Mouse (Mus musculus): ENCODE measurements around the gene Platr17. TPM values are rescaled to one million over a fixed set of nuclear protein-coding genes. Genes with fewer than 3 reads are reported as not detected.

Gene Platr17
- total RNA-seq, 2 experiments from 2014 or later, result not detected

DNA sequence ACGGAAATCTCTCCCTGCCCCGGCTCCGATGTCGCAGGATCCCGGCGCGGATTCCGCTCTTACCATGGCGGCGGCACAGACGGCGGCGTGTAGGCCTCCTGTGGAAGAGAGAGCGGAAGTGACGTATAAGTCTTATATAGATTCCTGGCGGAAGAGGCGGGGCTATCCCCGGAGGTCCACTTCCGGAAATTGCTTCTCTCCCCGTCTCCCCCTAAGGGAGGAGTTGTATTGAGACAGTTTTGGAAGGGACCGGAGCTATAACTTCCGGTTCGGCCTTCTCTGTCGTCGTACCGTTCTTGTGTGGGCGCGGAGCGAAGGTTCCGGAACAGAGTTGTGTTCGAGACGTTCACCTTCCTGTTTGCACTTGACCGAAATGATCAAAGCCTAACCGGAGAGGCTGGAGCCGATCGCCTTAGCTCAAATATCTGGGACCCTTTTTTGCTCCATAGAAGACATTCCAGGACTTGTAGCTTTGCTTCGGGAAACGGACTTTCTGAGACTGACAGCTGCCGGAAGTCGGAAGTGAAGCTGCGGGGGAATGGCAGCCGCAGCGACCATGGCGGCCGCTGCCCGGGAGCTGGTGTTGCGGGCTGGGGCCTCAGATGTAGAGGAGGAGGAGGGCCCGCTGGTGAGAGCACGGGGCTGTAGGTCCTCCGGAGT is 50.8 kb downstream of the Platr17 start, which contains the start of the genes Vps52 and Rps18:
Vps52 (plus strand) TSS at position 258 of the 660 bp plus-strand sequence.
Rps18 (minus strand) TSS at position 447 of the 660 bp plus-strand sequence.
- peak; percentile 70 for ATAC-seq (replicated peaks; ENCODE audit: low FRiP score, low TSS enrichment, poor library complexity, severe bottlenecking)

Other genes with a start within 250 kb of the Platr17 start
- gene Hnrnpm, start 218.3 kb upstream of the Platr17 start, total RNA-seq (2014; fragmentation: Nextera tagmentation), result 579 and 611 TPM in 2 replicates
- 338 and 437 TPM in 2 replicates for gene Hnrnpm, start 218.3 kb upstream of the Platr17 start, total RNA-seq (2017)
- gene March2, start 186.5 kb upstream of the Platr17 start, total RNA-seq (2014; fragmentation: Nextera tagmentation), result 53.7 and 55.5 TPM in 2 replicates
- gene March2, start 186.5 kb upstream of the Platr17 start, total RNA-seq (2017), result 33.4 and 48.1 TPM in 2 replicates
- 98.0 and 144 TPM in 2 replicates for gene Rab11b, start 144.6 kb upstream of the Platr17 start, total RNA-seq (2014; fragmentation: Nextera tagmentation)
- 27.5 and 33.0 TPM in 2 replicates for gene Rab11b, start 144.6 kb upstream of the Platr17 start, total RNA-seq (2017)
- gene Angptl4, start 123.3 kb upstream of the Platr17 start, total RNA-seq (2014; fragmentation: Nextera tagmentation), result 14.9 and 18.2 TPM in 2 replicates
- gene Angptl4, start 123.3 kb upstream of the Platr17 start, total RNA-seq (2017), result 13.0 and 17.1 TPM in 2 replicates
- gene Kank3, start 94.6 kb upstream of the Platr17 start, total RNA-seq (2014; fragmentation: Nextera tagmentation), result 12.0 and 19.7 TPM in 2 replicates
- 1.6 and 2.4 TPM in 2 replicates for gene Kank3, start 94.6 kb upstream of the Platr17 start, total RNA-seq (2017)
- gene Rps28, start 80.6 kb upstream of the Platr17 start, total RNA-seq (2014; fragmentation: Nextera tagmentation), result 3,294 and 3,898 TPM in 2 replicates
- 3,120 and 3,626 TPM in 2 replicates for gene Rps28, start 80.6 kb upstream of the Platr17 start, total RNA-seq (2017)
- 261 and 275 TPM in 2 replicates for gene Ndufa7, start 80.6 kb upstream of the Platr17 start, total RNA-seq (2014; fragmentation: Nextera tagmentation)
- 85.6 and 250 TPM in 2 replicates for gene Ndufa7, start 80.6 kb upstream of the Platr17 start, total RNA-seq (2017)
- 11.4 and 19.2 TPM in 2 replicates for gene Cd320, start 62.0 kb upstream of the Platr17 start, total RNA-seq (2014; fragmentation: Nextera tagmentation)
- gene Cd320, start 62.0 kb upstream of the Platr17 start, total RNA-seq (2017), result 14.1 and 19.6 TPM in 2 replicates
- gene Gm7029, start 31.3 kb upstream of the Platr17 start, total RNA-seq (2014; fragmentation: Nextera tagmentation), result not detected in 2 replicates
- not detected in 2 replicates for gene Gm7029, start 31.3 kb upstream of the Platr17 start, total RNA-seq (2017)
- 14.7 and 31.9 TPM in 2 replicates for gene Kifc1, start 14.5 kb upstream of the Platr17 start, total RNA-seq (2014; fragmentation: Nextera tagmentation)
- gene Kifc1, start 14.5 kb upstream of the Platr17 start, total RNA-seq (2017), result 15.6 and 17.0 TPM in 2 replicates
- 60.3 and 70.5 TPM in 2 replicates for gene Daxx, start 4.3 kb downstream of the Platr17 start, total RNA-seq (2014; fragmentation: Nextera tagmentation)
- 41.3 and 49.0 TPM in 2 replicates for gene Daxx, start 4.3 kb downstream of the Platr17 start, total RNA-seq (2017)
- 47.9 and 65.3 TPM in 2 replicates for gene Tapbp, start 10.8 kb downstream of the Platr17 start, total RNA-seq (2014; fragmentation: Nextera tagmentation)
- 35.6 and 42.1 TPM in 2 replicates for gene Tapbp, start 10.8 kb downstream of the Platr17 start, total RNA-seq (2017)
- gene Zbtb22, start 10.8 kb downstream of the Platr17 start, total RNA-seq (2014; fragmentation: Nextera tagmentation), result 18.0 and 18.4 TPM in 2 replicates
- 14.9 and 18.6 TPM in 2 replicates for gene Zbtb22, start 10.8 kb downstream of the Platr17 start, total RNA-seq (2017)
- gene Rgl2, start 24.4 kb downstream of the Platr17 start, total RNA-seq (2014; fragmentation: Nextera tagmentation), result 42.6 and 49.0 TPM in 2 replicates
- 10.4 and 14.0 TPM in 2 replicates for gene Rgl2, start 24.4 kb downstream of the Platr17 start, total RNA-seq (2017)
- gene Pfdn6, start 35.2 kb downstream of the Platr17 start, total RNA-seq (2014; fragmentation: Nextera tagmentation), result 192 and 240 TPM in 2 replicates
- 209 and 235 TPM in 2 replicates for gene Pfdn6, start 35.2 kb downstream of the Platr17 start, total RNA-seq (2017)
- 75.2 and 76.4 TPM in 2 replicates for gene Wdr46, start 35.5 kb downstream of the Platr17 start, total RNA-seq (2014; fragmentation: Nextera tagmentation)
- gene Wdr46, start 35.5 kb downstream of the Platr17 start, total RNA-seq (2017), result 78.8 and 105 TPM in 2 replicates
- gene B3galt4, start 46.4 kb downstream of the Platr17 start, total RNA-seq (2014; fragmentation: Nextera tagmentation), result 0.90 and 1.8 TPM in 2 replicates
- gene B3galt4, start 46.4 kb downstream of the Platr17 start, total RNA-seq (2017), result 2.7 TPM in 1 of 2 replicates, not detected in the other
- 41.4 and 51.4 TPM in 2 replicates for gene Vps52, start 50.7 kb downstream of the Platr17 start, total RNA-seq (2014; fragmentation: Nextera tagmentation)
- gene Vps52, start 50.7 kb downstream of the Platr17 start, total RNA-seq (2017), result 17.4 and 26.2 TPM in 2 replicates
- 6,055 and 6,432 TPM in 2 replicates for gene Rps18, start 50.9 kb downstream of the Platr17 start, total RNA-seq (2014; fragmentation: Nextera tagmentation)
- 1,728 and 1,730 TPM in 2 replicates for gene Rps18, start 50.9 kb downstream of the Platr17 start, total RNA-seq (2017)
- gene H2-K1, start 95.2 kb downstream of the Platr17 start, total RNA-seq (2014; fragmentation: Nextera tagmentation), result 870 and 1,054 TPM in 2 replicates
- 664 and 816 TPM in 2 replicates for gene H2-K1, start 95.2 kb downstream of the Platr17 start, total RNA-seq (2017)
- 12.8 and 24.7 TPM in 2 replicates for gene Ring1, start 119.5 kb downstream of the Platr17 start, total RNA-seq (2014; fragmentation: Nextera tagmentation)
- 13.5 and 15.4 TPM in 2 replicates for gene Ring1, start 119.5 kb downstream of the Platr17 start, total RNA-seq (2017)
- gene H2-Ke6, start 122.9 kb downstream of the Platr17 start, total RNA-seq (2014; fragmentation: Nextera tagmentation), result 118 and 144 TPM in 2 replicates
- gene H2-Ke6, start 122.9 kb downstream of the Platr17 start, total RNA-seq (2017), result 41.6 and 46.8 TPM in 2 replicates
- gene Slc39a7, start 126.5 kb downstream of the Platr17 start, total RNA-seq (2014; fragmentation: Nextera tagmentation), result 18.1 and 18.3 TPM in 2 replicates
- gene Slc39a7, start 126.5 kb downstream of the Platr17 start, total RNA-seq (2017), result 94.1 and 169 TPM in 2 replicates
- gene Rxrb, start 126.7 kb downstream of the Platr17 start, total RNA-seq (2014; fragmentation: Nextera tagmentation), result 49.6 and 58.9 TPM in 2 replicates
- 31.4 and 33.3 TPM in 2 replicates for gene Rxrb, start 126.7 kb downstream of the Platr17 start, total RNA-seq (2017)
- gene Col11a2, start 134.3 kb downstream of the Platr17 start, total RNA-seq (2014; fragmentation: Nextera tagmentation), result 1.1 and 3.6 TPM in 2 replicates
- 0.05 and 0.46 TPM in 2 replicates for gene Col11a2, start 134.3 kb downstream of the Platr17 start, total RNA-seq (2017)
- gene H2-Oa, start 187.2 kb downstream of the Platr17 start, total RNA-seq (2014; fragmentation: Nextera tagmentation), result 6.2 and 15.1 TPM in 2 replicates
- gene H2-Oa, start 187.2 kb downstream of the Platr17 start, total RNA-seq (2017), result 0.75 and 5.8 TPM in 2 replicates
- 26.4 and 41.6 TPM in 2 replicates for gene H2-DMa, start 214.4 kb downstream of the Platr17 start, total RNA-seq (2014; fragmentation: Nextera tagmentation)
- 35.0 and 36.7 TPM in 2 replicates for gene H2-DMa, start 214.4 kb downstream of the Platr17 start, total RNA-seq (2017)
- 173 and 198 TPM in 2 replicates for gene Brd2, start 217.5 kb downstream of the Platr17 start, total RNA-seq (2014; fragmentation: Nextera tagmentation)
- 312 and 511 TPM in 2 replicates for gene Brd2, start 217.5 kb downstream of the Platr17 start, total RNA-seq (2017)
- gene H2-DMb2, start 238.2 kb downstream of the Platr17 start, total RNA-seq (2014; fragmentation: Nextera tagmentation), result 0.81 and 2.9 TPM in 2 replicates
- gene H2-DMb2, start 238.2 kb downstream of the Platr17 start, total RNA-seq (2017), result not detected in 2 replicates
- gene H2-DMb1, start 247.9 kb downstream of the Platr17 start, total RNA-seq (2014; fragmentation: Nextera tagmentation), result 3.8 and 9.1 TPM in 2 replicates
- 10.1 and 22.9 TPM in 2 replicates for gene H2-DMb1, start 247.9 kb downstream of the Platr17 start, total RNA-seq (2017)